Mouse (Mus musculus) urinary bladder, postnatal 25 days (tissue): ENCODE measurements at regions not wholly inside any gene's neighbourhood (a gene's known extent, or its start where the extent isn't known, plus 50 kb on each side); places are given as distances from the start of the nearest gene placed in this dataset.

Source experiments
- DNase-seq: peaks from one replicate; pipeline ENCODE4 v3.0.0; 2022; ENCODE audit warnings: low spot score

DNA sequence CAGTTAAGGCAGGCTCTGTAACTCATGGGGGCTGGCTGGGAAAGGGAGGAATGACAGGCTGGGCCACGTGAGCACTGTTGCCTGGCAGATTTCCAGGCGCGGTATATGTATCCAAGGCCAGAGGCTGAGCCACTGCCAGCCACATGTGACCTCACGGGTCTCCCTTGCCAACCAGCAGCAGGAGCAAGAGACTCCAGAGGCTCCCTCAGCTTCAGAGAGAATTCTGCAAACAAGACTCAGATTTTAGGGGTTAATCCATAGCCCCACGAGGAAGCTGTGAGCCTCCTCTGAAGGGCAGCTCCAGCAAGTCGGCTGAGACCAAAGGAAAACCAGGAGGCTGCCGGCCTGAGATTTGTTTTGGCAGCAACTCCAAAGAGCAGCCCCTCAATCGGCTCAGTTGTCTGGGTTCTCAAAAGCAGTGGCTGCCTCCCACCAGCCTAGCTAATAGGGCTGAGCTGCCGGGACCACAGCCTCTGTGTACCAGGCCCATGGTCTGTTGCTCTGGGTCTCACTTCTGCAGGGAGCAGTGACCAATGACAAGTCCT lies 264.0 kb upstream of the Cadm1 start:
- DNase-seq: no peak

GRCm38 (mm10) chr9:47276303-47277005 lies 253.5 kb upstream of the Cadm1 start:
- peak; percentile 5 for DNase-seq

GRCm38 (mm10) chr9:47279410-47279809 lies 250.6 kb upstream of the Cadm1 start:
- DNase-seq: no peak

DNA sequence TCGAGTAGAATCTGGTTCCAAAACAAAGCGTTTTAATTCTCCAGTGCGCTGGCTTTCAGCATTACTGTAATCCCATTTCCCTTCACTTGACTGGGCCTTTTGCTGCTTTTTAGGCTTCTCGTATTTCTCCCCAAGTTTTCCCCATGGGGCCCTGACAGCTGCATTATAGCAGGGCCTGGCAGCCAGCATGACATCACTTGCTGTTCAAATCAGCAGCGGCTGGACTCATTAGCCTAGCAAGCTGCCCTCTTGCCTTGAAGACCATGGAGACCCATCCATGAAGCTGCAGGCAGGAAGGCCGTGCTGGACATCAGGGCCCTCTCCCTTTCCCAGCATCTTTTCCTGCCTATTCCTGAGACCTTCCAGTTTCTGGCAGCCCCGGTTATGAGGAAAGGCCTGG lies 249.8 kb upstream of the Cadm1 start:
- peak; percentile 7 for DNase-seq

- DNase-seq: no peak
Observed at GRCm38 (mm10) chr9:47280598-47280997, 249.4 kb upstream of the Cadm1 start.

DNA sequence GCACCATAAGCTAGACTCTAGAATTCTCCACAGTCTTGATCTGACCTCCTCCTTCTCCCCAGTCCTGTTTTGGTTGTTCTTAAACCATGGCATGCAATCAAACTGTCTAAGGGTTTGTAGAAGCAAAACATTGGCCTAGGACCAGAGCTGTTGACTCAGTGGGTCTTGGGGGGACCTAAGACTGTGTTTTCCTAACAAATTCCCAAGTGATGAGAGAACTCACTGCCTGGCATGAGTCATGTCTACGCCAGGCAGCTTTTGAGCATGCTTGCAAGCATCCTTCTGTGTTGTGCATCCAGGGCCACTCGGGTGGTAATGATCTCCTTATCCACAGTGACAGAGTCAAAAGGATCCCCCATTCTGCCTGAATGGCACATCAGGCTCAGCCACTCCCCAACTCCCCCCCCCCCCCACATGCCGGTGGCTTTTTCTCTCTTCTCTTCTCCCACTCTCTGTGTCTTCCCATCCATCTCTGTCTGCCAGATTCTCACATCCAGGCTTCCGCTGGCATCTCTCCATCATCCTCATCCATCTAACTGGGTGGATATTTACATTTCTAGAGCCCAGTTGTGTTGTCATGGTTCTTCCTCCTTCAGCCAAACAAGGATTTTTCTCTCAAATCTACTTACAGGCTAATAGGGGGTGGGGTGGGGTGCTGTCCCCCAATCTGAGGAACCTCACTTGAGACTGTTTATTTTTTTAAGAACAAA lies 246.1 kb upstream of the Cadm1 start:
- no peak for DNase-seq

DNA sequence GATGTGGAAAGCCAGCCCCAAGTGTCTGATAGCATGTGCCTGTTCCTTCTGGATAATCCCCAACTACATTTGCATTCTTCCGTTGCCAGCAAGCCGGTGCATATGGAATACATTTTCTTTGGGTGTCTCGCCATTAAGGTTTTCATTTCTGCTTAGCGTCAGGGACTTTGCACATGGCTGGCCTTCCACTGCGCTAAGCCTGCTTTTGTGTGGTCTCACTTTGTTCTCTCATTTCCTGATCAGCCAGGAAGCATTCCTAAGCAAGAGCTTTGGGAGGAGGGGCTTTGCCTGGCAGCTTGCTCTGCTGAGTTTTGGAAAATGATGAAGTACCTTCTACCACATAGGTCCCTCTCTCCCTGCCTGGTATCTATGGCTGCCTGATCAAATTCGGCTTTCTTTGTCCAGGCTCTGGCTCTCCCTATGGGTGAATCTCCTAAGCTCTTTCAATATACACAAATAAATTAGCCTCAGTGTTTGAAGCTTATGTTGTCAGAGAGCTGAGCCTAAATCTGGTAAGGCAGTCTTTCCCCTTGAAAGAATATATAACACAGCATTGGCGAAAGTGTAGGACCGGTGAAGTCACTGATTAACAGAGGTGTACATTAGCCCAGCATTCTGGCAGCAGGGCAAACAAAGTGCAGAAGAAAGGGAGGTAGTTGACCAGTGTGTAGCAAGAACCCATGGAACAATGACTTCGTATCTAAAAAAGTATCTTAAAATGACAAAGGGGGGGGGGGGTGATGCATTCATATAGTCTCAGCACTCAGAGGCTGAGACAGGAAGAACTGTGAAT lies 242.8 kb upstream of the Cadm1 start:
- DNase-seq: no peak

DNA sequence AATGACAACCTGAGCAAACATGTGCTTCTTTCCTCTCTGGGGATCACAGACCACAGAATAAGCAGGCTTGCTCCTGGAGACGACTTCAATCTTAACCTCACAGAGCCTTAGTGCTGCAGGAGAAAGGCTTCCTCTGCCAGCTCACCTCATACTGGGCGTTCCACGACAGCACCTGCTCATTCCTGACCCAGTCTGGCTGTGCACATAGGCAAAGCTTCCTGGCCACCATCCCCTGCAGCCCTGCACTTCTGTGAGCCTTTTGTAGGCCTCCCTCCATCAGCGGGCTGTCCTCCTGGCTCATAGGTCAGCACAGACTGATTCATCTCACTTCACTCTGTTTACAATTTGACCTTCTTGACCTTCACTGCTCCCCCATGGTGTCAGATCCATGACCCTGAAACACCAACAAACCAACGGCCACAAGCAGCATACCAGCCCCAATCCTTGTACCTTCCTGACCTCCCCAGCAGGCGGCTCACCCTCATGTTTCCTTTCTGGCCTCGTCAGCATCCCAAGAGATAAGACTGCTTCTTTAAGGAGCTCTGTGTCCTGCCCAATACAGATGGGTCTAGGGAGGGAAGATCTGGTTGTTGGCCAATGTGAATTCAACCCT lies 241.3 kb upstream of the Cadm1 start:
- no peak for DNase-seq

- no peak for DNase-seq
Observed at GRCm38 (mm10) chr9:47300633-47301032, 229.3 kb upstream of the Cadm1 start.

DNA sequence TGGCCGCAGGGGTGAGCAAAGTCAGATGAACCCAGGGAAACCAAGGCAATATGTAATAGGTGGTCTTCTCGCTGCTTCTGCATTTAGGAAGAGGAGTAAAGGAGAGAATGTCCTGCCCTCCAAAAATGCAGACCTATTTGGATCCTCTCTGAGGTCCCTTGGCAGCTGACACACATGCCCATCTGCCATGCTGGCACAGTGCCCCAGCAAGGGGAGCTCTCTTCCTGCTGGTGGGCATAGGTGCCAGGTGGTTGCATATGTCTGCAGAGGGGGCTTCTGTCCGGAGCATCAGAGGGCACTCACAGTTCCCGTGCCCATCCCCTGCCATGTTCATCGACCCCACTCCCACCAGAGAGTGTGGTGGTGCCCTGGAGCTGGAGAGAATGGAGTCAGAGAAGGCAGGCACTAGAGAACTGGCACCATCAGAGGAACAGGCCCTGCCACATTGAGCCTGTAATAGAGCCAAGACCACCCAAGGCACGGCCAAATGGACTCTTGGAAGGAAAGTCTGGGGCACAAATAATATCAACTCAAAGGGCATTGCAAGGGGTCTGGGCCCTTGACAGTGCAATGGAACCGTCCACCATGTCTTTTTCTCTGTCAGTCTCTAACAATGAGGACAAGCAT lies 222.7 kb upstream of the Cadm1 start:
- DNase-seq: no peak

DNA sequence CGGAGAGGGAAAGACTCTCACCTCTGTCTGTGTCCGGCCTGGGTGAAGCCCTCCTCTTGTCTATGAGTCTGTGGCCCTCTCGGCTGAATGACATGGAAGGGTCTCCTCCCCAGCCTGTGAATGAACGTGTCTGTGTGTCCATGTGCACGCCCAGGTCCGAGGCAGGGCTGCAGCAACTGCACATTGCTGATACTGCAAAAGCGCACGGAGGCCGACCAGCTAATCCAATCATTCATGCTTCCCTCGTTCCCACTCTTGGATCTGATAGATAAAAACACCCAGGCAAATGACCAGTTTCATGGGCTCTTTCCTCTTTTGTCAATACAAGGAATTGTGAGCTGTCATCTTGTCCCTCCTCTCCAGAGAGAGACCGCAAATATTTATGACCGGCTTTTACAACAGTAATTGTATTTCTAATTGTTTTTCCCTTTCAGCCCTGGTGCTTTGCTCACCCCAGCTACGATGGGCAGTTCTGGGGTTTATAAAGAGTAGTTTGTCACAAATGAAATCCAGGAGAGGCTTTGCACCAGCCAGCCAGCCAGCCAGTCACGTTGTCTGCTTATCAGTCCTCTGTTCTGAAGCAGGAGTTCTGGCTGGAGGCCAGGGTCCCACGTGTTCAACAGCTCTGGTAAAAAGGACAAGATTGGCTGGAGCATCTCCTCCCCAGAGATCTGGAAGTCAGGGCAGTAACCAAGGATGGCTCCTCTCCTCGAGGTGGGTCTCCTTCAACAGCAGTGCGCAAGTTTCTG lies 222.0 kb upstream of the Cadm1 start:
- no peak for DNase-seq

DNA sequence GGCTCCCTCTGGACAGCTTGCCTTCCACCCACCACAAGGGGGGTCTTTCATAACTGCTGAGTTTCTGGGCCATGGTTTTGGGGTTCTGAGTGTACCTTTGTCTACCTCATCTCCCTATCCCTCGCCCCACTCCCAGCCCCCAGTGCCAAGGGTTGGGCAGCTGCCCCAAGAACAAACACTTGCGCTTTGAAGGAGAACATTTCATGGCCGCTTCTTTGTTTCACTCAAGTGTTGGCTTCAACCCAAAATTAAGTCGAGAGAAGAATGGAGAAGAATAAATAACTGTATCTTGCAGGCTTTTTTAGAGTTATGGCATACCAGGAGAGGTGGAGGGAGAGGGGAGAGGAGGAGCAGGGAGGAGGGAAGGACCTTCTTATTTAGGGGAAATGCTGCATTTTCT lies 216.5 kb upstream of the Cadm1 start:
- DNase-seq: no peak

- DNase-seq: no peak
Observed at GRCm38 (mm10) chr9:47314236-47314635, 215.7 kb upstream of the Cadm1 start.

GRCm38 (mm10) chr9:47320345-47320744 lies 209.6 kb upstream of the Cadm1 start:
- DNase-seq: no peak

DNA sequence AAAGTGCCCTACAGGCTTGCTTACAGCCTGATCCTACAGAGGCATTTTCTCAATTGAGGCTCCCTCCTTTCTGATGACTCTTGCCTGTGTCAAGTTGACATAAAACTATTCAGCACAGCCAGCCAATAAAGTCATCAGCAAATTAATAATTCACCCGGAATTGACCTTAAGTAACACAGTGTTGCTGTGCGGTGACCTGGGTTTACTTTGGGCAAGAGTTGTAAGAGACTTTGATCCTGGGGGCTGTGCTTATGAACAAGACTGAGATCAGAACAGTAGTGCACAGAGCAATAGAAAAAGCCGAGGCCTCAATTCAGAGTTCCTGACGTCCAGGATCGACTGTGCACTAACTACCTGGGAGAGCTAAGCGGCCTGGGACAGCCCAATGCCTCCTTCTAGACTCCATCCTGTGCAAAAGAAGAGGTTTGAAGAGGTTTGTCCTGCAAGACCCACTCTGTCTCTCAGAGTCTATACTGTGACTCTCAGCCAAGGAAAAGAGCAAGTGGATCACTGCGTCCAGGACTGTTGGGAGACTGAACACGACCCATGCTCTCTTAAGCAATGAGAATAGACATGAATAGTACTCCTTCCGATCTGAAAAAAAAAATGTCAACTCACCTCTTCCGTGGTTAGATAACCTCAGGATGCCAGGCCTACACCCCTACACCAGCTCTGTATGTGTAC lies 208.7 kb upstream of the Cadm1 start:
- no peak for DNase-seq

- no peak for DNase-seq
Observed at GRCm38 (mm10) chr9:47322293-47322692, 207.7 kb upstream of the Cadm1 start.

DNA sequence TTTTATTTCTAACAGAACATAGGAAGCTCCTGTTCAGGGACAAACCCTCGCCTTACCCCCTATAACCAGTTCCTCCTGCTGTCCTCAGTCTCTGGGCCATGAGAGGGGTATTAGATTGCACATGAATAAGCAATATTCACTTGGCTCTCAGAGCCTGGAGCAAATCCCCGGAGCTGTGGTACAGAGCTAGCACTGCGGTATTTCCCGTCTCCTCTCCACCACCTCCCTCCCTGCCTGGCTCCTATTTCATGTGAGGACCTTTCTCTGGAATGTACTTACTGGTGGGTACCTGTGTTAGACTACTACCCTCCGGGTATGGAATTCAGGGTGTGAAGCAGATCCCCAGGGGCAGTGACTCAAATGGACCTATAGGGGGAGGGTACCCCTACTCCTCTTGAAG lies 206.9 kb upstream of the Cadm1 start:
- no peak for DNase-seq

GRCm38 (mm10) chr9:47327575-47327974 lies 202.4 kb upstream of the Cadm1 start:
- no peak for DNase-seq

DNA sequence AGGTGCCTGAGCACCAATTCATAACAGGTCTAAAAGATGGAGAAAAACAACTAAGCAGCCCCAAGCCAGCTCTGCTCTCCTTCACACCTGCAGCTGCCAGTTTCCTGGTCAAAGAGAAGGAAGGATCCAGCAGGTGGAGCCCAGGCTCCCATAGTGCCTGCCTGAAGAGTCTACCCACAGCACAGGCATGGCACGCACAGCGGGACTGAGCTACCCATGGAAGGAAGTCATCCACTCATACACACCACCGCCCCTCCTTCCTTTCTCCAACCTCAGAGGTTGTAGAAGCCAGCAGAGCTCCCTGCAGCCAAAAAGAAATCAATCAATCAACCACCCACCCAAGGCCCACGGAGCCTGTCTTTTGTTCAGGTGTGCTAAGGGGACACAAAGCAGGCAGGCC lies 197.0 kb upstream of the Cadm1 start:
- DNase-seq: peak; percentile 6

- DNase-seq: no peak
Observed at GRCm38 (mm10) chr9:47338221-47338620, 191.8 kb upstream of the Cadm1 start.
